ENCODE assay signal across 8 mouse cellular contexts in genomic region chr11:87448476-87449199, GRCm38 (mm10). TPM values are rescaled to one million over a fixed set of nuclear protein-coding genes. Genes with fewer than 3 reads are reported as not detected.
A peak's percentile ranks its signal among the peaks of the same experiment; 100 is the strongest.
DNase-seq lines count a peak whose midpoint lies in the region; ATAC-seq and TF ChIP-seq lines count a peak whose summit lies in the region.
"Not testable (repeated sequence)": the region's sequence is repeated elsewhere in the genome, so short reads cannot be mapped to it uniquely, and the experiment has no call there.

No protein-coding gene starts in this region.

- not testable (repeated sequence) for TF ChIP-seq CTCF in ES-Bruce4 (IDR thresholded peaks at IDR 0.05; ENCODE audit: low read depth, low read length)

- H3K4me2 ChIP-seq in forebrain, embryonic 12.5 days = peak overlapping the region; percentile 55; the same call in 1 of the 2 replicates
- peak overlapping the region; percentile 80 for H3K4me2 ChIP-seq in liver, embryonic 15.5 days
- not testable (repeated sequence) for H3K4me2 ChIP-seq in stomach, embryonic 16.5 days (ENCODE audit: low read depth, low read length)

- under 1% methylated on average over 6 of the region's 32 CpGs for WGBS in forebrain, embryonic 12.5 days
- under 1% methylated on average over 6 of the region's 32 CpGs for WGBS in liver, embryonic 15.5 days (ENCODE audit: insufficient replicate concordance)
- 2% methylated on average over 6 of the region's 32 CpGs for WGBS in stomach, embryonic 16.5 days

- not testable (repeated sequence) for H3K36me3 ChIP-seq in ES-Bruce4 (ENCODE audit: control insufficient read depth, insufficient read depth, low read length, poor library complexity, severe bottlenecking); forebrain, embryonic 12.5 days (replicated peaks); liver, embryonic 15.5 days (replicated peaks); stomach, embryonic 16.5 days (ENCODE audit: control insufficient read depth, insufficient read depth, low read length)

- not testable (repeated sequence) for H3K9me3 ChIP-seq in ES-Bruce4 (replicated peaks; ENCODE audit: control insufficient read depth, insufficient read depth, low read length, poor library complexity, severe bottlenecking); forebrain, embryonic 12.5 days; liver, embryonic 15.5 days (replicated peaks); stomach, embryonic 16.5 days (replicated peaks; ENCODE audit: control insufficient read depth, low read length)

- peak; percentile 77; the same call in 1 of the 2 replicates for ATAC-seq in cerebellum, adult (ENCODE audit: insufficient number of reproducible peaks, low FRiP score, low TSS enrichment)
- ATAC-seq in forebrain, embryonic 12.5 days (ENCODE audit: low FRiP score) = peak; percentile 96
- peak; percentile 90 for ATAC-seq in liver, embryonic 15.5 days (ENCODE audit: insufficient read depth)
- ATAC-seq in stomach, embryonic 16.5 days (ENCODE audit: insufficient read depth, low FRiP score) = peak; percentile 95

- H3K4me3 ChIP-seq in ES-Bruce4 (ENCODE audit: low read depth, low read length) = peak overlapping the region; percentile 14; the same call in 1 of the 2 replicates
- H3K4me3 ChIP-seq in forebrain, embryonic 12.5 days (replicated peaks); liver, embryonic 15.5 days (replicated peaks); stomach, embryonic 16.5 days (replicated peaks; ENCODE audit: low read length): not testable (repeated sequence)

- TF ChIP-seq POLR2A in ES-Bruce4 (IDR thresholded peaks at IDR 0.05; ENCODE audit: insufficient read depth, low read length) = not testable (repeated sequence)

- H3K4me1 ChIP-seq in ES-Bruce4 (ENCODE audit: control insufficient read depth, insufficient read depth, low read length); forebrain, embryonic 12.5 days; stomach, embryonic 16.5 days (ENCODE audit: control insufficient read depth, insufficient read depth, low read length): not testable (repeated sequence)
- H3K4me1 ChIP-seq in liver, embryonic 15.5 days (replicated peaks) = peaks cover 40% of the 10 kb centered on the region

- H3K27me3 ChIP-seq in ES-Bruce4 (ENCODE audit: control insufficient read depth, insufficient read depth, low read length, poor library complexity, severe bottlenecking); forebrain, embryonic 12.5 days; liver, embryonic 15.5 days; stomach, embryonic 16.5 days (ENCODE audit: control insufficient read depth, insufficient read depth, low read length): not testable (repeated sequence)

- H3K9ac ChIP-seq in ES-Bruce4 (ENCODE audit: low read depth, poor library complexity, severe bottlenecking) = peak overlapping the region; percentile 37; the same call in 1 of the 2 replicates
- not testable (repeated sequence) for H3K9ac ChIP-seq in forebrain, embryonic 12.5 days; liver, embryonic 15.5 days; stomach, embryonic 16.5 days (ENCODE audit: low read length)

- peak overlapping the region; percentile 41; the same call in 1 of the 2 replicates for H3K27ac ChIP-seq in ES-Bruce4 (ENCODE audit: insufficient read depth, low read length)
- peak overlapping the region; percentile 47; the same call in 1 of the 2 replicates for H3K27ac ChIP-seq in forebrain, embryonic 12.5 days
- peak overlapping the region; percentile 84 for H3K27ac ChIP-seq in liver, embryonic 15.5 days (replicated peaks)
- peak overlapping the region; percentile 77 for H3K27ac ChIP-seq in stomach, embryonic 16.5 days (ENCODE audit: low read length)

- DNase-seq in heart, postnatal 14 days = peak; percentile 13 to 35
- DNase-seq in kidney, postnatal 36 days = peak; percentile 37 to 43
- DNase-seq in naive thymus-derived CD4-positive, alpha-beta T cell, adult 2 months (ENCODE audit: low read depth) = peak; percentile 81

- intact Hi-C loops in heart, postnatal 14 days (cut with DNase I) = not testable (repeated sequence)

- TF ChIP-seq EP300 in ES-Bruce4 (IDR thresholded peaks at IDR 0.05; ENCODE audit: insufficient read depth, low read depth, low read length) = not testable (repeated sequence)

RNA-seq across cellular contexts. Expression of gene Tex14, which starts 43.8 kb away (rescaled TPM):
- polyA plus RNA-seq in ES-Bruce4 (2011; ENCODE audit: insufficient read depth, insufficient read length, low read depth, missing spikeins) = 15.9 and 17.9 TPM in 2 replicates
- polyA plus RNA-seq in forebrain, embryonic 12.5 days (2016; fragmentation: Nextera tagmentation; extraction: Ambion mirVana) = 0.35 and 0.42 TPM in 2 replicates
- total RNA-seq in heart, postnatal 14 days (2021) = under 1 TPM; 0.27 to 0.41 TPM
- 0.05 TPM in 2 replicates for polyA plus RNA-seq in liver, embryonic 15.5 days (2015; fragmentation: Nextera tagmentation; extraction: Ambion mirVana)
- polyA plus RNA-seq in stomach, embryonic 16.5 days (2015; fragmentation: Nextera tagmentation; extraction: Ambion mirVana) = 0.36 and 1.0 TPM in 2 replicates

RNA-seq across cellular contexts. Expression of gene Rad51c, which starts 43.9 kb away (rescaled TPM):
- 30.9 and 31.0 TPM in 2 replicates for polyA plus RNA-seq in ES-Bruce4 (2011; ENCODE audit: insufficient read depth, insufficient read length, low read depth, missing spikeins)
- 11.8 and 12.1 TPM in 2 replicates for polyA plus RNA-seq in forebrain, embryonic 12.5 days (2016; fragmentation: Nextera tagmentation; extraction: Ambion mirVana)
- total RNA-seq in heart, postnatal 14 days (2021) = 1 to 10 TPM; 2.5 to 2.7 TPM
- 4.1 and 4.3 TPM in 2 replicates for polyA plus RNA-seq in liver, embryonic 15.5 days (2015; fragmentation: Nextera tagmentation; extraction: Ambion mirVana)
- 6.3 and 7.1 TPM in 2 replicates for polyA plus RNA-seq in stomach, embryonic 16.5 days (2015; fragmentation: Nextera tagmentation; extraction: Ambion mirVana)

Comparison
In these comparisons a context has a peak if more than half of its experiments do, and no peak if none do; other contexts are left out.
1. DNase-seq: peak in every context shown above with its lines; median percentile 81 in naive thymus-derived CD4-positive, alpha-beta T cell, adult 2 months; 40 in kidney, postnatal 36 days; 24 in heart, postnatal 14 days.